Mouse (Mus musculus) midbrain, embryonic 15.5 days (tissue): ENCODE data around the gene Map3k20. TPM values are rescaled to one million over a fixed set of nuclear protein-coding genes. Genes with fewer than 3 reads are reported as not detected.
A peak's percentile ranks its signal among the peaks of the same experiment; 100 is the strongest.

Experiments used
- ATAC-seq: fragments of 200-750 bp; cut with Nextera tagmentation; replicated peaks from 2 replicates; pipeline ENCODE4 v1.8.0; 2017; ENCODE audit warnings: moderate TSS enrichment
- H3K27ac ChIP-seq: fragments of 300-500 bp; sonication (generic); 2 replicates; pipeline ENCODE4 v1.5.1; 2015; ENCODE audit warnings: mild to moderate bottlenecking, inconsistent platforms
- H3K27me3 ChIP-seq: fragments of 300-500 bp; sonication (generic); replicated peaks from 2 replicates; pipeline ENCODE4 v1.6.1; 2015; ENCODE audit warnings: inconsistent platforms
- H3K36me3 ChIP-seq: fragments of 300-500 bp; sonication (generic); replicated peaks from 2 replicates; pipeline ENCODE4 v1.6.1; 2015; ENCODE audit warnings: inconsistent platforms
- H3K4me1 ChIP-seq: fragments of 300-500 bp; sonication (generic); 2 replicates; pipeline ENCODE4 v1.6.1; 2015; ENCODE audit warnings: inconsistent platforms
- H3K4me2 ChIP-seq: fragments of 300-500 bp; sonication (generic); 2 replicates; pipeline ENCODE4 v1.6.1; 2015; ENCODE audit warnings: inconsistent platforms, mild to moderate bottlenecking, moderate library complexity
- H3K4me3 ChIP-seq: fragments of 300-500 bp; sonication (generic); 2 replicates; pipeline ENCODE4 v1.5.1; 2015; ENCODE audit warnings: mild to moderate bottlenecking, inconsistent platforms
- H3K9ac ChIP-seq: fragments of 300-500 bp; sonication (generic); 2 replicates; pipeline ENCODE4 v1.6.1; 2015; ENCODE audit warnings: mild to moderate bottlenecking, inconsistent platforms
- H3K9me3 ChIP-seq: fragments of 300-500 bp; sonication (generic); 2 replicates; pipeline ENCODE4 v1.6.1; 2016; ENCODE audit warnings: inconsistent platforms
- WGBS: fragments of 180-500 bp; shearing (Covaris S2); methylation state at CpG from one replicate; pipeline ENCODE4 v1.1.7; 2015; ENCODE audit warnings: mixed read lengths; 5-methylcytosine and 5-hydroxymethylcytosine counted together
- polyA plus RNA-seq: library from polyadenylated mRNA; unstranded; fragments of >200 nt; fragmentation: Nextera tagmentation; extraction: Ambion mirVana; gene quantifications from 2 replicates; pipeline ENCODE4 v1.2.1, GENCODE M21; 2015

Map3k20 gene
- polyA plus RNA-seq, 1 experiment from 2014 or later = 5.0 TPM

DNA sequence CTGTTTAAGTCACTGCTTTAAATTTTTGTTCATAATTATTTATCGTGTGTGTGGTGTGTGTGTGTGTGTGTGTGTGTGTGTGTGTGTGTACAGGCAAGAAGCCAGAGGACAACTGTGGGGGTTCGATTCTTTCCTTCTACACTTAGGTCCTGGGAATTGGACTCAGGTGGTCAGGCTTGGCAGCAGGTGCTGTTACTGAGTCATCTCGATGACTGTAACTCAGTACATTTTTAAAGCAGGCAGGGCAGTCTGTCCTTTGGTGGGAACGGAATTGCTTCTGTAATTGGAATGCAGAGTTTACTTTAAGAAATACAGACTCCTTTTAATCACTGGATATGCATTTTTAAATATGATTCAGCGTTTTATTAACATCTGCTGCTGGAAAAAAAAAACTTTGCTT, 22.9 kb downstream of the Map3k20 start:
- Histone ChIP-seq H3K9ac (no peak overlapping the region), H3K36me3 (no peaks in the 10 kb centered on the region), H3K4me2 (no peak overlapping the region), H3K4me1 (no peaks in the 10 kb centered on the region), H3K9me3 (no peaks in the 10 kb centered on the region), H3K4me3 (no peak overlapping the region), H3K27ac (no peak overlapping the region), H3K27me3 (no peaks in the 10 kb centered on the region)
- ATAC-seq = no peak
- WGBS = 90% methylated on average over 5 of the region's 5 CpGs

DNA sequence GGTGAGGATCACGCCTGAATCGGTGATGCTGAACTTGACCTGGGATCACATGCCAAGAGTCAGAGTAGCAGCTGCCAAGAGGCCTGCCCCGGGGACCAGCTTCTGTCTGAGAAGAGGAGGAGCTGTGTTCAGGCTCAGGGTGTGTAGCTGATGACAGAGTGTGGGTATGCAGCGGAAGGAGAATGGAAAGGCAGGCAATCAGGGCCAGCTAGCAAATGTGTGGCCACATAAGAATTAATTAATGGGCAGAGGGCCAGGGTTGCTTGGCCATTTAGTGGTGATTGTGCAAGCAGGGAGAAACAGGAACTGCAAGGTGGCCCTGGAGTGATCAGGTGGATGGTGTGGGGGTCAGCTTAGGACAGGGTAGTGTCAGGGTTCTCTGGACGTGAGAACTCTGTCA, 23.5 kb downstream of the Map3k20 start:
- Histone ChIP-seq H3K4me2 (no peak overlapping the region), H3K27ac (no peak overlapping the region), H3K4me3 (no peak overlapping the region), H3K9ac (no peak overlapping the region), H3K27me3 (no peaks in the 10 kb centered on the region), H3K9me3 (no peaks in the 10 kb centered on the region), H3K4me1 (no peaks in the 10 kb centered on the region), H3K36me3 (no peaks in the 10 kb centered on the region)
- no peak for ATAC-seq
- WGBS = 76% methylated on average over 5 of the region's 5 CpGs

DNA sequence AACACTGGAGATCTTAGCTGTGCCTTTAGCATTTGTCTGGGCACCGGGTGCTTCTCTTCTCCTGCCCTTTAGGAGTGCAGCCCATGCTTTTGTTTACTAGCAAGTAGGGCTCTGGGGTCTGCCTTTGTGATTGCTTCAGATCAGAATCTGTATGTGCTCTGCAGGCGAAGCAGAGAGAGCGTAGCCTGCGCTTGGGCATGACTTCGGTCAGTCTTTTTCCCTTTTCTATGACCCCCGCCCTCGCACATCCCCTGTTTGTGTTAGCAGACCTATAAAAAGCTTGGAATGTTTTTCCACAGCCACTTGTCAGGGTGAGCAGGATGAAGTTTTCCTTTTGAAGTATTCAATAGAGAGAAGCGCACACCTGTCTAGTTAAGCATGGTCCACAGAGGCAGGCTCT, 26.0 kb downstream of the Map3k20 start:
- no peak overlapping the region for H3K4me2 ChIP-seq
- no peak overlapping the region for H3K27ac ChIP-seq
- no peak for ATAC-seq
- no peaks in the 10 kb centered on the region for H3K36me3 ChIP-seq
- H3K27me3 ChIP-seq = no peaks in the 10 kb centered on the region
- H3K4me3 ChIP-seq = no peak overlapping the region
- WGBS = 82% methylated on average over 8 of the region's 8 CpGs
- H3K9me3 ChIP-seq = no peaks in the 10 kb centered on the region
- H3K9ac ChIP-seq = no peak overlapping the region
- no peaks in the 10 kb centered on the region for H3K4me1 ChIP-seq

DNA sequence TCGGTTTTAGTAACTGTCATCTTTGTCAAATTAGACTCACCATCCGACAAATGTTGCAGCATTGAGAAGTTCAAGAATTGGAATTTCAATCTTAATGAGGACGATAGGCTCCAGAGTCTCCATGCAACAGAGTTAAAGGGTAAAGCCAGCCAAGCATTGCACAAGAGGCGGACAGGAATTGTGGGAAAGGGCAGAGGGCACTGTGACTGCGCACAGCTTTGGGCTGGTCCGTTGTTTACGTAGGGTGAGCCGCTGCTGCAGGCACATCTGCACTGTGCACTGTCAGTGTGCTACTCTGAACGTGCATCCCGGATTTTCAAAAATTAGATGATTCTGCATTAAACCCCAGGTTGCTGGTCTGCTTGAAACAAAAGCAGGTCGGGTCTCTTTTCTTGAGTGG, 27.9 kb downstream of the Map3k20 start:
- H3K9me3 ChIP-seq = no peaks in the 10 kb centered on the region
- H3K4me3 ChIP-seq = no peak overlapping the region
- no peak overlapping the region for H3K27ac ChIP-seq
- H3K4me1 ChIP-seq = no peaks in the 10 kb centered on the region
- H3K9ac ChIP-seq = no peak overlapping the region
- no peaks in the 10 kb centered on the region for H3K27me3 ChIP-seq
- 77% methylated on average over 11 of the region's 11 CpGs for WGBS
- no peak for ATAC-seq
- H3K4me2 ChIP-seq = no peak overlapping the region
- no peaks in the 10 kb centered on the region for H3K36me3 ChIP-seq

DNA sequence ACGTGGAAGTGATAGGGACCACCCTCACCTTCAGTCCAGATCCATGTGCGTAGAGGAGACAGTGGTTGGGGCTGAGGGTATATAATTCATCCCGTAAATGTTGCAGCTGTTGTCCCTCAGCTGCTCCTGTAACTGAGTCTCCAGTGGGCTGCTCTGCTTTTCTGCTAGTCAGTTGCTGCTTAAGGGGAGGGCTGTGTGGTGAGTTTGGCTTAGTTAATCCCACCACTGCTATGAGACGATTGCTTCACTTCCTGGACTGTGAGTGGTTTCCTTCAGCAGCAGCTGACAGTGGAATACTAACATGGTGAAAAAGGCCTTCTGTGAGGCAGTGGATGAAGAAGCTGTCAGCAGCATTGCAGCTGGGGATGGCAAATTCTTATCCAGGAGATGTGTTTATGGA, 33.0 kb downstream of the Map3k20 start:
- H3K27ac ChIP-seq = no peak overlapping the region
- no peak overlapping the region for H3K4me2 ChIP-seq
- no peak overlapping the region for H3K9ac ChIP-seq
- H3K36me3 ChIP-seq = no peaks in the 10 kb centered on the region
- WGBS = 69% methylated on average over 4 of the region's 4 CpGs
- no peak overlapping the region for H3K4me3 ChIP-seq
- H3K9me3 ChIP-seq = no peaks in the 10 kb centered on the region
- ATAC-seq = no peak
- H3K27me3 ChIP-seq = no peaks in the 10 kb centered on the region
- H3K4me1 ChIP-seq = peaks cover 7% of the 10 kb centered on the region; the same call in 1 of the 2 replicates

DNA sequence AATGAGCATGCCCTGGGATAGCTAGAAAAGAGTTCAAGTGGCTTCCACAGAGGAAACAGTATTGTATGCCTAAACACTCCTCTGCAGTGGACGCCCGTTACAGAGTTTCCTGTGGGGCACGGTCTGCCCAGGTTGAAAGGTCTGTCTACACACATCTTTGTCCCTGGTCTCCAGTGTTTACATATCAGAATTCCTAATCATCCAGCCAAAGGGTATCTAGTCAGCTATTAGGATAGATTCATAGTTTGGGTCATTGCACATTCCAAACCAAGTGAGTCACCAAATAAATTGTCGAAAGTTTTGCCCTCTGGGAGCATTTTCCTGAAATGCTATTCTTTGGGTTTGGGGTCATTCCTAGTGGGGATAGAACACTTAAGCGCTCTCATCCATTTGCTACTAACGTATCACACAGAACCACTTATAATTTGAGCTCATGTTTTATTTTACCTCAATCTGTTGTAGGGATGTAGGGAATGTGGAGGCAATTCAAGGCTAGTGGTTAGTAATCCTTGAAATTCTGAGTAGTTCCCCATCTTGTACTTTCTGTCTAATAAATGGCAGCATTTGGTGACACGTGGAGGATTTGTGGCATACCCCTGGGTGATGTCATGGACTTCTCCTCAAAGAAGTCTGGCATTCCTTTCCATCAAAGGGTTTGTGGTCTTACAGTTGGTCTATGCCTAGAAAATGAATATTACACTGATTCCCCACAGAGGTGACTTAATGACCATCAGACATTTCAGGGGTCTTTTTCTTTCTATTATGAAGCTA, 33.8 kb downstream of the Map3k20 start:
- Histone ChIP-seq H3K4me1 (peaks cover 12% of the 10 kb centered on the region), H3K9ac (no peak overlapping the region), H3K4me2 (no peak overlapping the region), H3K9me3 (no peaks in the 10 kb centered on the region), H3K4me3 (no peak overlapping the region), H3K27ac (no peak overlapping the region), H3K36me3 (no peaks in the 10 kb centered on the region), H3K27me3 (no peaks in the 10 kb centered on the region)
- ATAC-seq = no peak
- WGBS = 84% methylated on average over 7 of the region's 7 CpGs

DNA sequence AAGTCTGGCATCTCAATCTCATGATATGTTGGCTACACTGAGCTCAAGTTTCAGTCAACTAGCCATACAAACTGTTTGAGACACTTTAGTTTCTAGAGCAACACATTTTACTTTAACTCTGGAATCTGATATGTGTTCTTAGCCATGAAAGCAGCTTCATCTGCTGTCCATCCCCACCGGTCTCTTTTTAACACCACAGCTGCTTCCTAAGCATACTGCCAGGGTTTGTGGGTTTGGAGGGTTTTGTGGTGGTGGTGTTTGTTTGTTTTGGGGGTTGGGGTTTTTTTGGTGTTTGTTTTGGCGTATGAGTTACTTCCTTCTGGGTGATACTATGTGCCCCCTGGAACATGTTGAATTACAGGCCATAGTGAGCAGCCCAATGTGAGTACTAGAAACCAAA, 35.2 kb downstream of the Map3k20 start:
- Histone ChIP-seq H3K27me3 (no peaks in the 10 kb centered on the region), H3K36me3 (no peaks in the 10 kb centered on the region), H3K27ac (no peak overlapping the region), H3K4me1 (peaks cover 20% of the 10 kb centered on the region), H3K9ac (no peak overlapping the region), H3K4me3 (no peak overlapping the region), H3K4me2 (no peak overlapping the region), H3K9me3 (no peaks in the 10 kb centered on the region)
- no peak for ATAC-seq
- WGBS = 88% methylated on average over 2 of the region's 2 CpGs

DNA sequence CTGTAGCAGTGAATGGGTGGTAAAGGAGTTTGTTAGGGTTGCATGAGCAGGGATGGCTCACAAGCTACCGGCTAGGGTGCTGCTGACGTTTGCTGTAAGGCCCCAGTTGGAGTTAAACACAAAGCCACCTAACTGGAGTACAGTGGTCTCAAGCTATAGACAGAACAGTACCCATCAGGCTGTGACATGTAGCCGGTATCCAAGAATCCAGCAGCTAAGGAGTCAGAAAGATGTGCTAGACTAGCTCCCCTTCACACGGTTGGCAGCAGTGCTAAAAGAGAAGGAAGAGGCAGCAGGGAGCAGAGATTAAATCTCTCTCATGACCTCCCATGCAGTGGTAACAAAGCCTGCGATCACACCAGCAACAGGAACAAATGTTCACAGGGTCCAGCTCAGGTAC, 36.2 kb downstream of the Map3k20 start:
- Histone ChIP-seq H3K9ac (no peak overlapping the region), H3K9me3 (no peaks in the 10 kb centered on the region), H3K36me3 (no peaks in the 10 kb centered on the region), H3K27me3 (no peaks in the 10 kb centered on the region), H3K27ac (no peak overlapping the region), H3K4me1 (peaks cover 30% of the 10 kb centered on the region), H3K4me3 (no peak overlapping the region), H3K4me2 (no peak overlapping the region)
- WGBS = 56% methylated on average over 5 of the region's 5 CpGs
- ATAC-seq = no peak

DNA sequence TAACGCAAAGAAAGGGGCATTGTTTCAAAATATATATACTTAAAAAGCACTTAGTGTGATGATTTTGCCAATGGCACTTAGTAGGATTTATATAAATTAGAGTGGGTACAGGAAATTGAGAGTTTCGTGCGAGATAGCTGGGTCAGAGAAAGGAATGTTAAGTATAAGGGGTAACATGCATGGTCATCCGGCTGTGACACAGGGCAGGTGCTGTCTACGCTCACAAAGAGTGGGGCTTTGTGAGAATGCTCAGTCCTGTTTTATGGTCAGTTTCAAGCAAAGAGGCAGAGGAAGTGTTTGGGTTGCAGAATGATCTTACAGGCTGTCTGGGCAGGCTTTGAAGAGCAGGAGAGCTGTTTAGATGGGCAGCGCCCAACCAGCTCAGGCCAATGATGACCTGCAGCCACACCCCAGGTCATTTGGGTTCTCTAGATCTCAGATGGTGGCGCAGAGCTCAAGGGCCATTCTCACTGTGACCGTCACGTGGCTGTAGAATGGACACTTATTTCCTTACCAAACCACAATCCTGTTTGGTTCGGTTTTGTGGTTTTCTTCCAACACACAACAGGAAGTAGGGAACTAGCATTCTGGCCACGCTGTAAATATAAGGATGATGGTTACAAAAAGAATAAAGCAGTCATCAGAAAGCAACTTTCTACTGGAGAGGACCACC, 37.4 kb downstream of the Map3k20 start:
- no peaks in the 10 kb centered on the region for H3K36me3 ChIP-seq
- no peak overlapping the region for H3K9ac ChIP-seq
- H3K4me3 ChIP-seq = no peak overlapping the region
- no peak for ATAC-seq
- H3K4me2 ChIP-seq = no peak overlapping the region
- H3K27me3 ChIP-seq = no peaks in the 10 kb centered on the region
- no peak overlapping the region for H3K27ac ChIP-seq
- peaks cover 31% of the 10 kb centered on the region for H3K4me1 ChIP-seq
- no peaks in the 10 kb centered on the region for H3K9me3 ChIP-seq
- WGBS = 78% methylated on average over 11 of the region's 11 CpGs

DNA sequence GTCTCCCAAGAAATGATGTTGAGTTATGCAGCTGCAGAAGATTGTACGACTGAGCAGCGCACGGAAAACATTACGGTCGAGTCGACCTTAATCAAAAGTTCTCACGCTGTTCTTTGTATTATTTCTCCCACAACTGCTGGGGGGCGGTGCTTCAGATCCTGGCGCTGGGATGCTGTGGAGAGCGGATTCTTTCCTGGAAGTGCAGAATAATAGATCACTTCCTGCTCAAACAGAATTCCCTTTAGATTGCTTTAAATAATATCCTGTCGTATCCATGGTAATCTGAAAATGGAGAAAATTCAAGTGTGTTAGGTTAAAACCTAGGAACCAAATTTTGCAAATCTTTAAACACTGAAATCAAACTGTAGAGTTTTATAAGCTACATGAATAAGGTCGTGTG, 39.0 kb downstream of the Map3k20 start:
- Histone ChIP-seq H3K27ac (no peak overlapping the region), H3K4me2 (no peak overlapping the region), H3K36me3 (no peaks in the 10 kb centered on the region), H3K9me3 (no peaks in the 10 kb centered on the region), H3K4me1 (peaks cover 31% of the 10 kb centered on the region), H3K27me3 (no peaks in the 10 kb centered on the region), H3K9ac (no peak overlapping the region), H3K4me3 (no peak overlapping the region)
- ATAC-seq = no peak
- WGBS = 58% methylated on average over 12 of the region's 12 CpGs

DNA sequence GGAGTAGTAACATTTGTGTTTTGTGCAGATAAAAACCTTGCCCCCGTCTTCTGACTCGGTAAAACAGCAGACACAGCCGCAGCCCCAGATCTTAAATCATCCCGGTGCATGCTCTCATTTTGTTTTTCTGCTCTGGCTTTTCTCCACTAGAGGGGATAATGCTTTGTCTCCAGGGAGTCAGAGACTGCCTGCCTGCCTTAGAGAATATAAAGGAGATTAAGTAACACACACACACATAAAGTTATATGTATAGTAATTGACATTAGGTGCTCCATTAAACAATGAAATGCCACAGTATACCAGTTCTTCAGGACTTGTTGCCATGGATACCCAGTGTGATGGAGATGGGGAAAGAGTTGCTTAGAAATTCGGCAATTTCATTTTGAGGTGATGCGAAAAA, 41.1 kb downstream of the Map3k20 start:
- Histone ChIP-seq H3K36me3 (no peaks in the 10 kb centered on the region), H3K4me2 (peak overlapping the region; percentile 19), H3K27ac (0 out of 2 replicates have a peak overlapping the region, but pooled peaks have one; percentile 28), H3K9me3 (no peaks in the 10 kb centered on the region), H3K4me1 (peaks cover 31% of the 10 kb centered on the region), H3K27me3 (no peaks in the 10 kb centered on the region), H3K9ac (no peak overlapping the region), H3K4me3 (no peak overlapping the region)
- WGBS = 20% methylated on average over 6 of the region's 6 CpGs
- peak; percentile 60; the same call in 1 of the 2 replicates for ATAC-seq

DNA sequence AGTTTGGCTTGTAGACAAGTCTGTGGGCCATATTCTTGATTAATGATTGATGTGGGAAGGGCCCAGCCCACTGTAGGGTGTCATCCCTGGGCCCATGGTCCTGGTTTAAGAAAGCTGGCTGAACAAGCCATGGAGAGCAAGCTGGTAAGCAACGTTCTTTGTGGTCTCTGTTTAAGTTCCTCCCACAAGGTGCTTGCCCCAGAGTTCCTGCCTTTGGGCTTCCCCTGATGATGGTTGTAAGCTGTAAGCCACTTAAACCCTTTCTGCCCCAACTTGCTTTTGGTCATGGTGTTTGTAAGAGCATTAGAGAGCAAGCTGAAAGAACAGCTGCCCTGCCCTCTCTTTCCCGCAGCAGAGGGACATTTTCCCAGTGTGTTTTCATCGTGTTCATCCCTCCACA, 43.0 kb downstream of the Map3k20 start:
- ATAC-seq = no peak
- Histone ChIP-seq H3K9me3 (no peaks in the 10 kb centered on the region), H3K4me2 (no peak overlapping the region), H3K27ac (no peak overlapping the region), H3K9ac (no peak overlapping the region), H3K4me1 (peaks cover 24% of the 10 kb centered on the region), H3K4me3 (no peak overlapping the region), H3K36me3 (no peaks in the 10 kb centered on the region), H3K27me3 (no peaks in the 10 kb centered on the region)
- 35% methylated on average over 3 of the region's 3 CpGs for WGBS

DNA sequence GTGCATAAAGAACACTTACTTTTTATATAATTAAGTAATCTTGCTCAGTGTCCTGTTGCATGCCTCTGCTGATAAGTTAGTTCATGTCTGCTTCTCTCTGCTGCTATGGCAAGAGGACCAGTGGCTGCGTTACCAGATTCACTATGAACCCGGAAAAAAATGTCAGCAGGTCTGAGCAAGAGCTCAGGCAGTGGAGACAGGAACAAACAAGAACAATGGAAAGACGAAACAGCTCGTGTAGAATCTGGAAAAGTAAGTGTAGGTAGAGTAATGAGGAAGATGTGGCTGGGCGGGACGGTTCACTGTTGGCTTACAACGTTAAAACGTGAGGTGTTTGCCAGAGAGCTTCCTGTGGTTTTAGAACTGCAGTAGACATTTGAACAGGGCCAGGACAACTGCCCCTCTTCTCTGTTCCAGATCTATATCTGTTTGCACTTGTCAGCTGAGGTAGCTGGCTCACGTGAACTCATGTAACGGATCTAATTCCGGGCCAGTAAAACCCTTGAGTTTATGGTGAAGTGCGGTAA, 45.6 kb downstream of the Map3k20 start:
- WGBS = 88% methylated on average over 12 of the region's 12 CpGs
- no peaks in the 10 kb centered on the region for H3K9me3 ChIP-seq
- ATAC-seq = no peak
- no peak overlapping the region for H3K27ac ChIP-seq
- no peak overlapping the region for H3K4me3 ChIP-seq
- no peaks in the 10 kb centered on the region for H3K36me3 ChIP-seq
- no peaks in the 10 kb centered on the region for H3K27me3 ChIP-seq
- no peak overlapping the region for H3K4me2 ChIP-seq
- no peak overlapping the region for H3K9ac ChIP-seq
- peaks cover 7% of the 10 kb centered on the region; the same call in 1 of the 2 replicates for H3K4me1 ChIP-seq
